Mouse (Mus musculus): ENCODE results near the gene Eif4a1. TPM values are rescaled to one million over a fixed set of nuclear protein-coding genes. Genes with fewer than 3 reads are reported as not detected.
A peak's percentile ranks its signal among the peaks of the same experiment; 100 is the strongest.

Gene Eif4a1
- polyA plus RNA-seq, 1 experiment from 2014 or later = 781 TPM

GRCm38 (mm10) chr11:69654760-69655159 is 17.5 kb downstream of the Eif4a1 start:
- ATAC-seq (ENCODE audit: insufficient read depth, low FRiP score, low TSS enrichment) (no peak), DNase-seq (ENCODE audit: low spot score) (no peak)
- Histone ChIP-seq H3K4me1 (ENCODE audit: control insufficient read depth, insufficient read depth, low read length) (no peaks in the 10 kb centered on the region), H3K27me3 (ENCODE audit: control insufficient read depth, insufficient read depth, low read length) (no peaks in the 10 kb centered on the region), H3K9ac (ENCODE audit: low read length) (no peak overlapping the region), H3K4me2 (ENCODE audit: low read depth) (no peak overlapping the region), H3K27ac (ENCODE audit: low read depth, low read length) (peak overlapping the region; percentile 0; the same call in 1 of the 2 replicates), H3K9me3 (ENCODE audit: control insufficient read depth, low read length) (no peaks in the 10 kb centered on the region), H3K36me3 (ENCODE audit: control insufficient read depth, insufficient read depth, low read length) (peaks cover 40% of the 10 kb centered on the region), H3K4me3 (ENCODE audit: low read depth, low read length) (no peak overlapping the region)
- 45% methylated on average over 9 of the region's 9 CpGs for WGBS

- Histone ChIP-seq H3K4me3 (ENCODE audit: low read depth, low read length) (no peak overlapping the region), H3K36me3 (ENCODE audit: control insufficient read depth, insufficient read depth, low read length) (peaks cover 46% of the 10 kb centered on the region), H3K27me3 (ENCODE audit: control insufficient read depth, insufficient read depth, low read length) (no peaks in the 10 kb centered on the region), H3K27ac (ENCODE audit: low read depth, low read length) (no peak overlapping the region), H3K4me2 (ENCODE audit: low read depth) (no peak overlapping the region), H3K9ac (ENCODE audit: low read length) (no peak overlapping the region), H3K9me3 (ENCODE audit: control insufficient read depth, low read length) (no peaks in the 10 kb centered on the region), H3K4me1 (ENCODE audit: control insufficient read depth, insufficient read depth, low read length) (no peaks in the 10 kb centered on the region)
- DNase-seq (ENCODE audit: low spot score) (no peak), ATAC-seq (ENCODE audit: insufficient read depth, low FRiP score, low TSS enrichment) (no peak)
- 80% methylated on average over 5 of the region's 5 CpGs for WGBS
Measured at GRCm38 (mm10) chr11:69653399-69653798, 18.8 kb downstream of the Eif4a1 start.

- peaks cover 43% of the 10 kb centered on the region for H3K36me3 ChIP-seq (ENCODE audit: control insufficient read depth, insufficient read depth, low read length)
- no peak overlapping the region for H3K9ac ChIP-seq (ENCODE audit: low read length)
- WGBS = 94% methylated on average over 5 of the region's 5 CpGs
- no peak overlapping the region for H3K4me2 ChIP-seq (ENCODE audit: low read depth)
- H3K4me3 ChIP-seq (ENCODE audit: low read depth, low read length) = no peak overlapping the region
- H3K27me3 ChIP-seq (ENCODE audit: control insufficient read depth, insufficient read depth, low read length) = no peaks in the 10 kb centered on the region
- no peaks in the 10 kb centered on the region for H3K4me1 ChIP-seq (ENCODE audit: control insufficient read depth, insufficient read depth, low read length)
- H3K27ac ChIP-seq (ENCODE audit: low read depth, low read length) = no peak overlapping the region
- ATAC-seq (ENCODE audit: insufficient read depth, low FRiP score, low TSS enrichment) (no peak), DNase-seq (ENCODE audit: low spot score) (no peak)
- no peaks in the 10 kb centered on the region for H3K9me3 ChIP-seq (ENCODE audit: control insufficient read depth, low read length)
Measured at GRCm38 (mm10) chr11:69645860-69646259, 26.4 kb downstream of the Eif4a1 start.

- Histone ChIP-seq H3K27me3 (ENCODE audit: control insufficient read depth, insufficient read depth, low read length) (no peaks in the 10 kb centered on the region), H3K4me3 (ENCODE audit: low read depth, low read length) (no peak overlapping the region), H3K4me1 (ENCODE audit: control insufficient read depth, insufficient read depth, low read length) (peaks cover 17% of the 10 kb centered on the region)
Measured at GRCm38 (mm10) chr11:69635471-69635870, 36.8 kb downstream of the Eif4a1 start.

GRCm38 (mm10) chr11:69633128-69633866 is 38.9 kb downstream of the Eif4a1 start:
- Histone ChIP-seq H3K4me1 (ENCODE audit: control insufficient read depth, insufficient read depth, low read length) (peaks cover 17% of the 10 kb centered on the region), H3K9me3 (ENCODE audit: control insufficient read depth, low read length) (no peaks in the 10 kb centered on the region), H3K4me3 (ENCODE audit: low read depth, low read length) (peak overlapping the region; percentile 99), H3K27ac (ENCODE audit: low read depth, low read length) (peak overlapping the region; percentile 96), H3K9ac (ENCODE audit: low read length) (peak overlapping the region; percentile 96), H3K36me3 (ENCODE audit: control insufficient read depth, insufficient read depth, low read length) (no peaks in the 10 kb centered on the region; the same call in 1 of the 2 replicates), H3K27me3 (ENCODE audit: control insufficient read depth, insufficient read depth, low read length) (no peaks in the 10 kb centered on the region), H3K4me2 (ENCODE audit: low read depth) (peak overlapping the region; percentile 74)
- ATAC-seq (ENCODE audit: insufficient read depth, low FRiP score, low TSS enrichment) (peak; percentile 56), DNase-seq (ENCODE audit: low spot score) (no peak)
- WGBS = under 1% methylated on average over 44 of the region's 50 CpGs

More at GRCm38 (mm10) chr11:69635471-69635870, 36.8 kb downstream of the Eif4a1 start:
- Histone ChIP-seq H3K9ac (ENCODE audit: low read length) (no peak overlapping the region), H3K27ac (ENCODE audit: low read depth, low read length) (no peak overlapping the region), H3K4me2 (ENCODE audit: low read depth) (no peak overlapping the region), H3K9me3 (ENCODE audit: control insufficient read depth, low read length) (no peaks in the 10 kb centered on the region), H3K36me3 (ENCODE audit: control insufficient read depth, insufficient read depth, low read length) (no peaks in the 10 kb centered on the region; the same call in 1 of the 2 replicates)
- DNase-seq (ENCODE audit: low spot score) (no peak), ATAC-seq (ENCODE audit: insufficient read depth, low FRiP score, low TSS enrichment) (no peak)
- WGBS = 95% methylated on average over 3 of the region's 3 CpGs

GRCm38 (mm10) chr11:69632284-69633089 is 39.7 kb downstream of the Eif4a1 start, which contains the start of gene Fxr2:
TSS of gene Fxr2 (plus strand) at chr11:69632990.
- ATAC-seq (ENCODE audit: insufficient read depth, low FRiP score, low TSS enrichment) (peak; percentile 99), DNase-seq (ENCODE audit: low spot score) (peak; percentile 100)
- Histone ChIP-seq H3K9ac (ENCODE audit: low read length) (peak within 1 kb of the TSS; percentile 96), H3K36me3 (ENCODE audit: control insufficient read depth, insufficient read depth, low read length) (no peaks in the 10 kb centered on the region; the same call in 1 of the 2 replicates), H3K4me2 (ENCODE audit: low read depth) (peak within 1 kb of the TSS; percentile 74), H3K27ac (ENCODE audit: low read depth, low read length) (peak within 1 kb of the TSS; percentile 96), H3K9me3 (ENCODE audit: control insufficient read depth, low read length) (no peaks in the 10 kb centered on the region), H3K4me3 (ENCODE audit: low read depth, low read length) (peak within 1 kb of the TSS; percentile 99), H3K27me3 (ENCODE audit: control insufficient read depth, insufficient read depth, low read length) (no peaks in the 10 kb centered on the region), H3K4me1 (ENCODE audit: control insufficient read depth, insufficient read depth, low read length) (peaks cover 17% of the 10 kb centered on the region)
- 0% methylated on average over 35 of the region's 56 CpGs for WGBS

GRCm38 (mm10) chr11:69629802-69630201 is 42.4 kb downstream of the Eif4a1 start:
- Histone ChIP-seq H3K36me3 (ENCODE audit: control insufficient read depth, insufficient read depth, low read length) (no peaks in the 10 kb centered on the region), H3K4me2 (ENCODE audit: low read depth) (no peak overlapping the region), H3K9ac (ENCODE audit: low read length) (no peak overlapping the region), H3K4me1 (ENCODE audit: control insufficient read depth, insufficient read depth, low read length) (peaks cover 9% of the 10 kb centered on the region), H3K4me3 (ENCODE audit: low read depth, low read length) (no peak overlapping the region), H3K9me3 (ENCODE audit: control insufficient read depth, low read length) (no peaks in the 10 kb centered on the region), H3K27me3 (ENCODE audit: control insufficient read depth, insufficient read depth, low read length) (no peaks in the 10 kb centered on the region), H3K27ac (ENCODE audit: low read depth, low read length) (no peak overlapping the region)
- ATAC-seq (ENCODE audit: insufficient read depth, low FRiP score, low TSS enrichment) = no peak
- WGBS = 64% methylated on average over 1 of the region's 1 CpGs
- DNase-seq (ENCODE audit: low spot score) = no peak

GRCm38 (mm10) chr11:69628286-69628685 is 43.9 kb downstream of the Eif4a1 start:
- Histone ChIP-seq H3K4me1 (ENCODE audit: control insufficient read depth, insufficient read depth, low read length) (no peaks in the 10 kb centered on the region), H3K27me3 (ENCODE audit: control insufficient read depth, insufficient read depth, low read length) (no peaks in the 10 kb centered on the region), H3K9ac (ENCODE audit: low read length) (no peak overlapping the region), H3K4me3 (ENCODE audit: low read depth, low read length) (no peak overlapping the region), H3K27ac (ENCODE audit: low read depth, low read length) (no peak overlapping the region), H3K9me3 (ENCODE audit: control insufficient read depth, low read length) (no peaks in the 10 kb centered on the region), H3K4me2 (ENCODE audit: low read depth) (no peak overlapping the region), H3K36me3 (ENCODE audit: control insufficient read depth, insufficient read depth, low read length) (no peaks in the 10 kb centered on the region)
- ATAC-seq (ENCODE audit: insufficient read depth, low FRiP score, low TSS enrichment) = no peak
- DNase-seq (ENCODE audit: low spot score) = peak; percentile 81
- 37% methylated on average over 6 of the region's 6 CpGs for WGBS

Data from neural tube, embryonic 11.5 days (tissue).